In the genomic region with DNA sequence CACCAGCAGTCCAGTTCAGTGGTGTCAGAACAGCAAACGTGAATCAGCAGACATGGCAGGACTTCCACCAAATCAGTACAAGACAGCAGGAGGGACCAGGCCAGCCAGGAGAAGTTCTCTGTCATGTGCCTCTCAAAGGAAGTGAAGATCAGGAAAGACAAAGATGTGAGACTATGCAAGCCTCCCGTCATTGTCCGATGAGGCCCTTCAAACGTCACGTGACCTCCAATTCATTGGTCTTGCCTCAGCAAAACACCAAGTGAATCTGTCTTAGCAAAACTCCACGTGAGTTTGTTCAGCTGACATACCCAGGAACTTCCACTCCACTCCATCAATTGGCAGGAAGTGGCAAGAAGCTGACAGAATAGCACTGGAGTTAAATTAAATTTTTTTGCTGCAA, we compare ENCODE assay signal across 30 mouse cellular contexts. TPM values are rescaled to one million over a fixed set of nuclear protein-coding genes. Genes with fewer than 3 reads are reported as not detected.
DNase-seq lines count a peak whose midpoint lies in the region; ATAC-seq and TF ChIP-seq lines count a peak whose summit lies in the region.
"Had no signal": no experiment of that assay in that cellular context is flagged by ENCODE, and none has a peak within 500 bp of the region (broad histone marks: within the 10 kb centered on the region; RNA-seq: fewer than 3 reads in every experiment).

No protein-coding gene starts in this region.

- no peak for DNase-seq in CH12.LX (ENCODE audit: extremely low read depth)
- DNase-seq in adrenal gland, adult 18-20 months (ENCODE audit: low spot score in 2 of 2): no peak
- no peak for DNase-seq in adrenal gland, postnatal 36 days
- DNase-seq: adrenal gland, postnatal 10 days; cerebellum, adult 11-12 months; cerebellum, adult 8-10 months; cerebellum, postnatal 10 days; cerebellum, postnatal 36 days; embryo, embryonic 11 days; gastrocnemius, postnatal 14 days; heart, adult 2 months; heart, postnatal 14 days; heart, postnatal 4 days; kidney, adult 11 months had no signal

- H3K9ac ChIP-seq in CH12.LX (ENCODE audit: insufficient read depth, low read depth): no peak overlapping the region
- no peak overlapping the region for H3K9ac ChIP-seq in liver, embryonic 12.5 days
- H3K9ac ChIP-seq: embryonic facial prominence, embryonic 13.5 days; forebrain, embryonic 12.5 days; forebrain, embryonic 15.5 days; heart, embryonic 13.5 days; hindbrain, embryonic 14.5 days had no signal

- no peaks in the 10 kb centered on the region for H3K36me3 ChIP-seq in C2C12 (ENCODE audit: control insufficient read depth, insufficient read depth)
- no peaks in the 10 kb centered on the region for H3K36me3 ChIP-seq in CH12.LX (replicated peaks in 1 of 2; ENCODE audit: control insufficient read depth in 1 of 2, insufficient read depth in 1 of 2, low read length in 1 of 2)
- H3K36me3 ChIP-seq in liver, embryonic 12.5 days: no peaks in the 10 kb centered on the region
- H3K36me3 ChIP-seq: embryonic facial prominence, embryonic 10.5 days; embryonic facial prominence, embryonic 13.5 days; forebrain, embryonic 12.5 days; forebrain, embryonic 15.5 days; G1E; heart, embryonic 10.5 days; heart, embryonic 13.5 days had no signal

- H3K27ac ChIP-seq in CH12.LX (ENCODE audit: insufficient read depth, low read depth): no peak overlapping the region
- H3K27ac ChIP-seq in bone marrow macrophage, adult 2 months (ENCODE audit: insufficient read depth, low read depth, low read length): peak overlapping the region; percentile 66
- no peak overlapping the region for H3K27ac ChIP-seq in liver, embryonic 12.5 days
- H3K27ac ChIP-seq: embryonic facial prominence, embryonic 10.5 days; embryonic facial prominence, embryonic 13.5 days; forebrain, embryonic 12.5 days; forebrain, embryonic 15.5 days; heart, adult 2 months; heart, embryonic 10.5 days; heart, embryonic 13.5 days; hindbrain, embryonic 14.5 days; hindbrain, postnatal 0 days had no signal

- peaks cover 11% of the 10 kb centered on the region for H3K9me3 ChIP-seq in CH12.LX (replicated peaks; ENCODE audit: low read length)
- no peaks in the 10 kb centered on the region for H3K9me3 ChIP-seq in liver, embryonic 12.5 days (replicated peaks)
- H3K9me3 ChIP-seq: embryonic facial prominence, embryonic 10.5 days; embryonic facial prominence, embryonic 13.5 days; forebrain, embryonic 12.5 days; forebrain, embryonic 15.5 days; heart, embryonic 10.5 days; heart, embryonic 13.5 days had no signal

- no peak for TF ChIP-seq EP300 in CH12.LX (IDR thresholded peaks at IDR 0.05; ENCODE audit: low read length)

- dilution Hi-C loops in CH12.LX (cut with MboI; ENCODE audit: extremely low pct_ligation_motif_present, extremely low pct_unique_long_range_greater_than_20kb, low sequenced_read_pairs): no loop called here

- no peaks in the 10 kb centered on the region for H3K27me3 ChIP-seq in C2C12 (ENCODE audit: control insufficient read depth, insufficient read depth, insufficient read length)
- peaks cover 1% of the 10 kb centered on the region for H3K27me3 ChIP-seq in CH12.LX (replicated peaks)
- H3K27me3 ChIP-seq in liver, embryonic 12.5 days (replicated peaks): no peaks in the 10 kb centered on the region
- H3K27me3 ChIP-seq: embryonic facial prominence, embryonic 13.5 days; forebrain, embryonic 12.5 days; forebrain, embryonic 15.5 days; heart, embryonic 13.5 days; Patski had no signal

- H3K4me1 ChIP-seq in CH12.LX (ENCODE audit: control insufficient read depth in 1 of 2, insufficient read depth in 2 of 2): no peaks in the 10 kb centered on the region
- peaks cover 15% of the 10 kb centered on the region for H3K4me1 ChIP-seq in bone marrow macrophage, adult 2 months (ENCODE audit: control insufficient read depth, insufficient read depth, low read length)
- H3K4me1 ChIP-seq in liver, embryonic 12.5 days: no peaks in the 10 kb centered on the region
- H3K4me1 ChIP-seq: embryonic facial prominence, embryonic 10.5 days; embryonic facial prominence, embryonic 13.5 days; forebrain, embryonic 12.5 days; forebrain, embryonic 15.5 days; heart, embryonic 10.5 days; heart, embryonic 13.5 days had no signal

- no peak overlapping the region for H3K4me2 ChIP-seq in CH12.LX (ENCODE audit: insufficient read depth, low read depth, poor library complexity, severe bottlenecking)
- H3K4me2 ChIP-seq in liver, embryonic 12.5 days: no peak overlapping the region
- H3K4me2 ChIP-seq: embryonic facial prominence, embryonic 13.5 days; forebrain, embryonic 12.5 days; forebrain, embryonic 15.5 days; heart, embryonic 13.5 days; hindbrain, embryonic 14.5 days had no signal

- H3K4me3 ChIP-seq in C2C12 (ENCODE audit: insufficient read depth, poor library complexity, severe bottlenecking) (no peak overlapping the region), CH12.LX (replicated peaks in 1 of 3; ENCODE audit: low read depth in 2 of 3, low read length in 2 of 3, poor library complexity in 1 of 3) (no peak overlapping the region)
- H3K4me3 ChIP-seq in bone marrow macrophage, adult 2 months (ENCODE audit: insufficient read depth, low read length): no peak overlapping the region
- H3K4me3 ChIP-seq in liver, embryonic 12.5 days: no peak overlapping the region
- H3K4me3 ChIP-seq: embryonic facial prominence, embryonic 10.5 days; embryonic facial prominence, embryonic 13.5 days; erythroblast, embryonic 14.5 days; forebrain, embryonic 12.5 days; forebrain, embryonic 15.5 days; heart, adult 2 months; heart, embryonic 10.5 days; heart, embryonic 13.5 days had no signal

- in situ Hi-C loops in CH12.LX (cut with MboI; ENCODE audit: low pct_ligation_motif_present, low pct_unique_long_range_greater_than_20kb, low sequenced_read_pairs): loop anchor here (25.0 kb wide), 1 partner anchor 306 kb away; no protein-coding TSS in a partner anchor

- no peaks in the 10 kb centered on the region for H3K79me3 ChIP-seq in C2C12 (ENCODE audit: low read depth)

- H3K79me2 ChIP-seq in C2C12 (ENCODE audit: control insufficient read depth, insufficient read depth) (no peaks in the 10 kb centered on the region), CH12.LX (replicated peaks; ENCODE audit: control insufficient read depth, extremely low read depth, insufficient read depth, poor library complexity, severe bottlenecking) (no peaks in the 10 kb centered on the region)

- TF ChIP-seq CTCF in C2C12 (IDR thresholded peaks at IDR 0.05; ENCODE audit: control insufficient read depth, insufficient read depth, insufficient read length): no peak
- no peak for TF ChIP-seq CTCF in CH12.LX (conservative IDR thresholded peaks at IDR 0.05 in 1 of 2, IDR thresholded peaks at IDR 0.05 in 1 of 2; ENCODE audit: low read depth in 2 of 2, low read length in 2 of 2)
- TF ChIP-seq CTCF in bone marrow macrophage, adult 2 months (IDR thresholded peaks at IDR 0.05; ENCODE audit: low read depth, low read length): no peak

- H3ac ChIP-seq in C2C12 (ENCODE audit: control insufficient read depth, insufficient read length, low read depth): no peak overlapping the region

- WGBS in liver, embryonic 12.5 days (ENCODE audit: insufficient replicate concordance): 56% methylated on average over 6 of the region's 6 CpGs

- no peak for TF ChIP-seq RAD21 in CH12.LX (IDR thresholded peaks at IDR 0.05; ENCODE audit: low read depth, low read length)

- no peak for ATAC-seq in liver, embryonic 12.5 days
- ATAC-seq: activated CD4-positive, CD25-positive, alpha-beta regulatory T cell, adult 4 months; forebrain, embryonic 15.5 days; hindbrain, postnatal 0 days; inflammation-experienced regulatory T-cells, adult 6 months; Patski had no signal

- no peak for TF ChIP-seq POLR2A in CH12.LX (IDR thresholded peaks at IDR 0.05; ENCODE audit: low read depth, low read length)
- no peak for TF ChIP-seq POLR2A in bone marrow macrophage, adult 2 months (IDR thresholded peaks at IDR 0.05; ENCODE audit: borderline replicate concordance, low read depth, low read length)

TF ChIP-seq in C2C12, 6 proteins besides CTCF, POLR2A, EP300 and RAD21:
- TF ChIP-seq USF1 (IDR thresholded peaks at IDR 0.05; ENCODE audit: low read depth) (peak; percentile 66), MYOG (IDR thresholded peaks at IDR 0.05; ENCODE audit: control insufficient read depth, extremely low read depth, insufficient read length) (no peak)

TF ChIP-seq in CH12.LX, 34 proteins besides CTCF, POLR2A, EP300 and RAD21:
- TF ChIP-seq USF2 (conservative IDR thresholded peaks at IDR 0.05; ENCODE audit: low read depth, low read length) (peak; percentile 21; the same call in 1 of the 2 replicates), MYC (IDR thresholded peaks at IDR 0.05; ENCODE audit: low read depth, low read length) (no peak), USF1 (IDR thresholded peaks at IDR 0.05; ENCODE audit: low read depth, low read length) (peak; percentile 13; the same call in 1 of the 2 replicates)

RNA-seq across cellular contexts. Expression of gene H2afv, which starts 11.8 kb away (rescaled TPM):
- polyA plus RNA-seq in C2C12 (2012; fragmentation: generic; extraction: Trizol) (153 TPM), CH12.LX (2012; ENCODE audit: insufficient read length, low read depth) (63.7 and 67.6 TPM in 2 replicates)
- total RNA-seq in CH12.LX (2012; rRNA removed) (51.4 and 73.2 TPM in 2 replicates), CH12.LX (2014; rRNA removed) (37.8 and 46.6 TPM in 2 replicates)
- 146 and 172 TPM in 2 replicates for polyA plus RNA-seq in bone marrow macrophage, adult 2 months (2012; ENCODE audit: insufficient read depth, insufficient read length, missing spikeins)
- polyA plus RNA-seq in liver, embryonic 12.5 days (2016; fragmentation: Nextera tagmentation; extraction: Ambion mirVana): 121 and 125 TPM in 2 replicates
- total RNA-seq in adrenal gland, adult 18-20 months (2021): 10 to 100 TPM; 46.1 to 49.3 TPM
- total RNA-seq in adrenal gland, postnatal 36 days (2021): 10 to 100 TPM; 64.9 to 68.8 TPM

RNA-seq across cellular contexts. Expression of gene Purb, which starts 19.6 kb away (rescaled TPM):
- 41.0 TPM for polyA plus RNA-seq in C2C12 (2012; fragmentation: generic; extraction: Trizol)
- 19.3 and 29.7 TPM in 2 replicates for total RNA-seq in CH12.LX (2012; rRNA removed)
- total RNA-seq in CH12.LX (2014; rRNA removed): 45.2 and 50.5 TPM in 2 replicates
- polyA plus RNA-seq in CH12.LX (2012; ENCODE audit: insufficient read length, low read depth): 35.0 and 42.4 TPM in 2 replicates
- 37.3 and 37.7 TPM in 2 replicates for polyA plus RNA-seq in bone marrow macrophage, adult 2 months (2012; ENCODE audit: insufficient read depth, insufficient read length, missing spikeins)
- 11.2 and 11.6 TPM in 2 replicates for polyA plus RNA-seq in liver, embryonic 12.5 days (2016; fragmentation: Nextera tagmentation; extraction: Ambion mirVana)
- 10 to 100 TPM; 61.3 to 65.6 TPM for total RNA-seq in adrenal gland, adult 18-20 months (2021)
- 10 to 100 TPM; 72.5 to 82.2 TPM for total RNA-seq in adrenal gland, postnatal 36 days (2021)

RNA-seq across cellular contexts. Expression of gene Ppia, which starts 40.8 kb away (rescaled TPM):
- polyA plus RNA-seq in C2C12 (2012; fragmentation: generic; extraction: Trizol) (4,929 TPM), CH12.LX (2012; ENCODE audit: insufficient read length, low read depth) (5,045 and 5,764 TPM in 2 replicates)
- total RNA-seq in CH12.LX (2012; rRNA removed) (8,867 and 10,240 TPM in 2 replicates), CH12.LX (2014; rRNA removed) (9,428 and 9,904 TPM in 2 replicates)
- polyA plus RNA-seq in bone marrow macrophage, adult 2 months (2012; ENCODE audit: insufficient read depth, insufficient read length, missing spikeins): 1,442 and 1,533 TPM in 2 replicates
- polyA plus RNA-seq in liver, embryonic 12.5 days (2016; fragmentation: Nextera tagmentation; extraction: Ambion mirVana): 3,798 and 3,900 TPM in 2 replicates
- total RNA-seq in adrenal gland, adult 18-20 months (2021): 1,000 to 10,000 TPM; 1,645 to 1,705 TPM
- total RNA-seq in adrenal gland, postnatal 36 days (2021): 1,000 to 10,000 TPM; 1,935 TPM
